Comparison of ENCODE assay signal across 14 mouse cellular contexts in genomic region chr12:49945628-49946220, GRCm38 (mm10).
DNase-seq lines count a peak whose midpoint lies in the region; ATAC-seq lines count a peak whose summit lies in the region.
"Had no signal": no experiment of that assay in that cellular context is flagged by ENCODE, and none has a peak within 500 bp of the region (broad histone marks: within the 10 kb centered on the region; RNA-seq: fewer than 3 reads in every experiment).

No protein-coding gene starts in this region.

- intact Hi-C loops in gastrocnemius, postnatal 14 days (cut with DNase I; ENCODE audit: low total_unique reads): no loop called here

- H3K4me2 ChIP-seq in midbrain, embryonic 11.5 days: no peak overlapping the region
- H3K4me2 ChIP-seq in hindbrain, embryonic 16.5 days (ENCODE audit: low read length): no peak overlapping the region
- H3K4me2 ChIP-seq: intestine, embryonic 15.5 days had no signal

- H3K27ac ChIP-seq in midbrain, embryonic 11.5 days (ENCODE audit: low read depth, low read length): no peak overlapping the region
- no peak overlapping the region for H3K27ac ChIP-seq in midbrain, embryonic 10.5 days (replicated peaks)
- H3K27ac ChIP-seq in hindbrain, embryonic 16.5 days (ENCODE audit: low read depth, low read length): no peak overlapping the region
- H3K27ac ChIP-seq: intestine, embryonic 15.5 days had no signal

- no peaks in the 10 kb centered on the region for H3K36me3 ChIP-seq in midbrain, embryonic 11.5 days (ENCODE audit: control insufficient read depth, insufficient read depth, low read length)
- H3K36me3 ChIP-seq in midbrain, embryonic 10.5 days: no peaks in the 10 kb centered on the region
- no peaks in the 10 kb centered on the region for H3K36me3 ChIP-seq in hindbrain, embryonic 16.5 days (ENCODE audit: control insufficient read depth, insufficient read depth, low read length)
- H3K36me3 ChIP-seq: intestine, embryonic 15.5 days had no signal

- H3K9ac ChIP-seq in midbrain, embryonic 11.5 days (ENCODE audit: low read length): no peak overlapping the region
- no peak overlapping the region for H3K9ac ChIP-seq in hindbrain, embryonic 16.5 days (ENCODE audit: low read depth, low read length)
- H3K9ac ChIP-seq: intestine, embryonic 15.5 days had no signal

- ATAC-seq in midbrain, embryonic 11.5 days (ENCODE audit: low FRiP score): peak; percentile 38; the same call in 1 of the 2 replicates
- ATAC-seq in hindbrain, embryonic 16.5 days: peak; percentile 78
- ATAC-seq: intestine, embryonic 15.5 days; lung, postnatal 0 days had no signal

- 49% methylated on average over 4 of the region's 4 CpGs for WGBS in midbrain, embryonic 11.5 days
- 76% methylated on average over 4 of the region's 4 CpGs for WGBS in midbrain, embryonic 10.5 days
- WGBS in hindbrain, embryonic 16.5 days: 29% methylated on average over 4 of the region's 4 CpGs

- DNase-seq in embryo, embryonic 11 days: peak; percentile 30
- DNase-seq in embryo, embryonic 10 days (ENCODE audit: low spot score): no peak
- DNase-seq in midbrain, embryonic 11.5 days (ENCODE audit: low spot score, missing footprints): no peak
- no peak for DNase-seq in midbrain, embryonic 10.5 days (ENCODE audit: low spot score)
- DNase-seq in retina, postnatal 1 day: peak; percentile 8
- DNase-seq in gastrocnemius, postnatal 14 days: no peak
- no peak for DNase-seq in cerebellum, adult 18-20 months
- DNase-seq: adrenal gland, adult 8-10 months; heart, adult 11 months; kidney, postnatal 14 days; liver had no signal

- no peaks in the 10 kb centered on the region for H3K9me3 ChIP-seq in midbrain, embryonic 11.5 days (ENCODE audit: control insufficient read depth, low read length)
- no peaks in the 10 kb centered on the region for H3K9me3 ChIP-seq in midbrain, embryonic 10.5 days (replicated peaks)
- H3K9me3 ChIP-seq in hindbrain, embryonic 16.5 days (ENCODE audit: control insufficient read depth, low read length): no peaks in the 10 kb centered on the region
- H3K9me3 ChIP-seq: intestine, embryonic 15.5 days had no signal

- no peak overlapping the region for H3K4me3 ChIP-seq in midbrain, embryonic 11.5 days (ENCODE audit: low read depth, low read length)
- no peak overlapping the region for H3K4me3 ChIP-seq in midbrain, embryonic 10.5 days
- no peak overlapping the region for H3K4me3 ChIP-seq in hindbrain, embryonic 16.5 days (ENCODE audit: low read length)
- H3K4me3 ChIP-seq: intestine, embryonic 15.5 days had no signal

- H3K27me3 ChIP-seq in midbrain, embryonic 11.5 days (ENCODE audit: control insufficient read depth, insufficient read depth, low read length): no peaks in the 10 kb centered on the region
- no peaks in the 10 kb centered on the region for H3K27me3 ChIP-seq in midbrain, embryonic 10.5 days (ENCODE audit: low read depth, poor library complexity, severe bottlenecking)
- no peaks in the 10 kb centered on the region for H3K27me3 ChIP-seq in hindbrain, embryonic 16.5 days (replicated peaks; ENCODE audit: control insufficient read depth, insufficient read depth, low read length)
- H3K27me3 ChIP-seq: intestine, embryonic 15.5 days had no signal

- peaks cover 5% of the 10 kb centered on the region; the same call in 1 of the 2 replicates for H3K4me1 ChIP-seq in midbrain, embryonic 11.5 days (ENCODE audit: control insufficient read depth, insufficient read depth, low read length)
- peaks cover 19% of the 10 kb centered on the region for H3K4me1 ChIP-seq in midbrain, embryonic 10.5 days
- H3K4me1 ChIP-seq in hindbrain, embryonic 16.5 days (ENCODE audit: control insufficient read depth, insufficient read depth, low read depth, low read length): no peaks in the 10 kb centered on the region; the same call in 1 of the 2 replicates
- H3K4me1 ChIP-seq: intestine, embryonic 15.5 days had no signal

Comparison
In these comparisons a context has a peak if more than half of its experiments do, and no peak if none do; other contexts are left out.
1. DNase-seq: peak in embryo, embryonic 11 days (single experiment) and retina, postnatal 1 day (single experiment); none in embryo, embryonic 10 days (single experiment), midbrain, embryonic 11.5 days (single experiment), midbrain, embryonic 10.5 days (single experiment), gastrocnemius, postnatal 14 days (single experiment) and cerebellum, adult 18-20 months (0 of 2).